Mouse (Mus musculus): ENCODE results near the gene Nkapl.

The Nkapl gene

DNA sequence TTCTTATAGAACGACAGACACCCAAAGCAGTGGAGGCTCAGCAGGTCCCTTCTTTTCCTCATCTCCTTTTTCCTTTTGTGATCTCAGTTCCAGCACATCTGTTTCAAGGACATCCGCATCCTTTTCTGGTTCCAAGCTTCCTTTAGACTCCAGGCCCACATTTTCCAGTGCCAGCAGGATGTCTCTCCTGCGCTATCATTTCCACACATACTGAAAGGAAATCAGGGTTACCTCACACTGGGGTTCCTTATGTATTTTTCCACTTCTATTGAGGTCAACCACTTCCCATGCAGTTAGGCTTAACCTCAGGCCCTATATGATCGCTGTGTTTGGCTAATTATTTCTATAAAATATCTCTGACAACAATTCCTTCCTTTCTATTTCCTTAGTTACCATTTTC, 32.8 kb downstream of the Nkapl start:
- no peak for DNase-seq (ENCODE audit: low spot score in 2 of 2)

GRCm38 (mm10) chr13:21427631-21428030, 40.7 kb downstream of the Nkapl start:
- DNase-seq (ENCODE audit: low spot score in 2 of 2): no peak

GRCm38 (mm10) chr13:21423301-21423700, 45.0 kb downstream of the Nkapl start:
- DNase-seq (ENCODE audit: low spot score in 2 of 2): no peak

DNA sequence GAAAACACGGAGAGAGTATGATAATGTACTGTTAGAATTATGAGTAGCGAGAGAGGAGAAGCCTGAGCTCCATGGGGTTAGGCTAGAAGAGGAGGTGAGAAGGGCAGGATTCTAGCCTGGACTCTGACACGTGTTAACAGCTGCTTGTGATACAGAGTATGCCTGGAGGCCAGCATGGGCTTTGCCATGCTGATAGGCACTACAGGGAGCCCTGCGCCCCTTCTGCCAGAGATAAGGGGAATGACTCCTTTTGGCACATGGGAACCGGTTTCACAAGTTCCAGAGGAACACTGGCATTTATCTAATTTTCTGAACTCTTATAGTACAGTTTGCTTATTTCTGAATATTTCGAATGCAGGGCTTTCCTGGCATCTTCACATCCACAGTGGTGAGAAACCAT, 49.4 kb downstream of the Nkapl start:
- DNase-seq (ENCODE audit: low spot score in 2 of 2): peak in 1 of 2 experiments; percentile 40

DNA sequence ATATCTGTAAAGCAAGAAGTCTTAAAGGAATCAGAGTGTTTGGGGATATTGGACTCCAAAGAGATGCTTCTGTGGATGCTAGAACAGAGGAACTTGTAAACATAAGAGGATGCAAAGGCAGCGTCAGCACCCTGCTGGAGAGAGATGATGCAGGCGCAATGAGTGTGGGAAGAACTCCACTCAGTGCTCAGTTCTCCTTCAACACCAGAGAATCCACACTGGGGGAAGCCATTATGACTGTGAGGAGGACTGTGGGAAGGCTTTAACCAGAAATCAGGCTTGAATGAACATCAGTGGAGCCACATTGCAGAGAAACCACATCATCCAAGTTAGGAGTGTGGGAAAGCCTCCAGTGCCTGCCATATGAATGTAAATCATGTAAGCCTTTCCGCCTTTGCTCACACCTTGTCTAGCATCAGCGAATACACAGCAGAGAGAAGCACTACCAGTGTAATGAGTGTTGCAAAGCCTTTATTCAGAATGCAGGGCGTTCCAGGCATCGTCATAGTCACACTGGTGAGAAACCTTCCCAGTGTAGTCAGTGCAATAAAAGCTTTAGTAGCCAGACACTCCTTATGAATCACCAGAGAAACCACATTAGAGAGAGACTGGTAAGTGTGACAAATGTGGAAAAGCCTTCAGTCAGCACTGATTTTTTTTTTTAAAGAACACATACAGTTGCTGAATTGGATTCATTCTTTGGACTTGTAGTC, 50.9 kb downstream of the Nkapl start:
- DNase-seq (ENCODE audit: low spot score in 2 of 2): no peak

Data from spleen, postnatal 10 days (tissue).